Mouse (Mus musculus) adrenal gland, adult (tissue): ENCODE measurements around the gene Liph.
"Not testable (repeated sequence)": the region's sequence is repeated elsewhere in the genome, so short reads cannot be mapped to it uniquely, and the experiment has no call there.

Experiments
- DNase-seq, 2 experiments: peaks; one replicate each; pipeline ENCODE4 v3.0.0; 2022 to 2023; ENCODE audit warnings: low spot score in 1 of 2; ENCODE audit not compliant: inconsistent age in 2 of 2

Liph gene

GRCm38 (mm10) chr16:21977347-21977746, 18.1 kb downstream of the Liph start:
- no peak for DNase-seq

- DNase-seq, result peak; percentile 53 to 64
Observed at GRCm38 (mm10) chr16:21976203-21976602, 19.3 kb downstream of the Liph start.

- no peak for DNase-seq
Observed at GRCm38 (mm10) chr16:21971446-21971845, 24.0 kb downstream of the Liph start.

- peak; percentile 48 to 82 for DNase-seq
Observed at GRCm38 (mm10) chr16:21970536-21970935, 24.9 kb downstream of the Liph start.

GRCm38 (mm10) chr16:21969874-21970273, 25.6 kb downstream of the Liph start:
- no peak for DNase-seq

- peak in 1 of 2 experiments; percentile 82 for DNase-seq
Observed at GRCm38 (mm10) chr16:21965576-21965975, 29.9 kb downstream of the Liph start.

GRCm38 (mm10) chr16:21955591-21955990, 39.9 kb downstream of the Liph start:
- DNase-seq, result peak; percentile 57 to 91

GRCm38 (mm10) chr16:21946761-21947715, 48.4 kb downstream of the Liph start, which contains the start of gene Tmem41a:
TSS of gene Tmem41a (minus strand) at chr16:21947552.
- DNase-seq, result peak; percentile 93 to 97

- no peak for DNase-seq
Observed at GRCm38 (mm10) chr16:21928471-21928870, 67.0 kb downstream of the Liph start.

GRCm38 (mm10) chr16:21916681-21917080, 78.8 kb downstream of the Liph start:
- no peak for DNase-seq

GRCm38 (mm10) chr16:21913347-21913746, 82.1 kb downstream of the Liph start:
- DNase-seq, result no peak

GRCm38 (mm10) chr16:21908906-21909305, 86.6 kb downstream of the Liph start:
- not testable (repeated sequence) for DNase-seq

- DNase-seq, result no peak
Observed at GRCm38 (mm10) chr16:21906902-21907301, 88.6 kb downstream of the Liph start.

GRCm38 (mm10) chr16:21905996-21906395, 89.5 kb downstream of the Liph start:
- DNase-seq, result no peak

- DNase-seq, result no peak
Observed at GRCm38 (mm10) chr16:21904636-21905035, 90.8 kb downstream of the Liph start.
